Mouse (Mus musculus) hindbrain, embryonic 14.5 days (tissue): ENCODE results near the gene Hat1. TPM values are rescaled to one million over a fixed set of nuclear protein-coding genes. Genes with fewer than 3 reads are reported as not detected.
A peak's percentile ranks its signal among the peaks of the same experiment; 100 is the strongest.
"Not testable (repeated sequence)": the region's sequence is repeated elsewhere in the genome, so short reads cannot be mapped to it uniquely, and the experiment has no call there.

Source experiments
- ATAC-seq: fragments of 200-750 bp; cut with Nextera tagmentation; 2 replicates; pipeline ENCODE4 v1.8.0; 2017; ENCODE audit warnings: moderate number of reproducible peaks, mild to moderate bottlenecking, moderate TSS enrichment, moderate library complexity; ENCODE audit not compliant: low FRiP score
- DNase-seq: peaks from one replicate; pipeline ENCODE4 v3.0.0-alpha.2; 2015; ENCODE audit warnings: low spot score
- H3K27ac ChIP-seq: fragments of 300-500 bp; sonication (generic); 2 replicates; pipeline ENCODE4 v1.5.1; 2014; ENCODE audit warnings: mild to moderate bottlenecking, moderate library complexity
- H3K27me3 ChIP-seq: fragments of 300-500 bp; sonication (generic); 2 replicates; pipeline ENCODE4 v1.6.1; 2014; ENCODE audit warnings: mild to moderate bottlenecking, low read length, mixed read lengths; ENCODE audit not compliant: control insufficient read depth, insufficient read depth
- H3K36me3 ChIP-seq: fragments of 300-500 bp; sonication (generic); replicated peaks from 2 replicates; pipeline ENCODE4 v1.6.1; 2014; ENCODE audit not compliant: control insufficient read depth, insufficient read depth
- H3K4me1 ChIP-seq: fragments of 300-500 bp; sonication (generic); replicated peaks from 2 replicates; pipeline ENCODE4 v1.6.1; 2014; ENCODE audit warnings: antibody characterized with exemption, low read length, mixed read lengths; ENCODE audit not compliant: control insufficient read depth, insufficient read depth
- H3K4me2 ChIP-seq: fragments of 300-500 bp; sonication (generic); replicated peaks from 2 replicates; pipeline ENCODE4 v1.6.1; 2014; ENCODE audit warnings: mild to moderate bottlenecking, moderate library complexity
- H3K4me3 ChIP-seq: fragments of 300-500 bp; sonication (generic); replicated peaks from 2 replicates; pipeline ENCODE4 v1.5.1; 2014; ENCODE audit warnings: mild to moderate bottlenecking, low read length
- H3K9ac ChIP-seq: fragments of 300-500 bp; sonication (generic); 2 replicates; pipeline ENCODE4 v1.6.1; 2014
- H3K9me3 ChIP-seq: fragments of 300-500 bp; sonication (generic); 2 replicates; pipeline ENCODE4 v1.6.1; 2016; ENCODE audit warnings: low read length; ENCODE audit not compliant: control insufficient read depth
- whole genome bisulfite sequencing: fragments of 180-500 bp; shearing (Covaris S2); extraction: QIAGEN DNeasy Blood & Tissue Kit; methylation state at CpG from one replicate; pipeline ENCODE4 v1.1.7; 2014; 5-methylcytosine and 5-hydroxymethylcytosine counted together
- polyA plus RNA-seq: library from polyadenylated mRNA; unstranded; fragments of >200 nt; fragmentation: Nextera tagmentation; extraction: Ambion mirVana; gene quantifications from 2 replicates; pipeline ENCODE4 v1.2.1, GENCODE M21; 2014

Hat1 gene
- polyA plus RNA-seq, 1 experiment from 2014 or later, result 50.6 TPM

- DNase-seq, H3K27me3 ChIP-seq, H3K27ac ChIP-seq, H3K9ac ChIP-seq, H3K36me3 ChIP-seq, H3K4me1 ChIP-seq, H3K4me2 ChIP-seq, H3K9me3 ChIP-seq, H3K4me3 ChIP-seq, ATAC-seq: not testable (repeated sequence)
- 88% methylated on average over 4 of the region's 4 CpGs for WGBS
These were observed 16.5 kb upstream of the Hat1 start for GRCm38 (mm10) chr2:71372261-71372660.

- H3K4me3 ChIP-seq, result no peak overlapping the region
These were observed 14.2 kb upstream of the Hat1 start for GRCm38 (mm10) chr2:71374275-71375155.

GRCm38 (mm10) chr2:71376433-71376906 is 12.3 kb upstream of the Hat1 start:
- no peak overlapping the region for H3K4me2 ChIP-seq
- H3K36me3 ChIP-seq, result no peaks in the 10 kb centered on the region
- no peaks in the 10 kb centered on the region for H3K27me3 ChIP-seq
- H3K4me1 ChIP-seq, result no peaks in the 10 kb centered on the region
- no peak overlapping the region for H3K4me3 ChIP-seq
- ATAC-seq (no peak), DNase-seq (no peak)
- WGBS, result 49% methylated on average over 11 of the region's 11 CpGs
- H3K27ac ChIP-seq, result no peak overlapping the region
- no peaks in the 10 kb centered on the region for H3K9me3 ChIP-seq
- no peak overlapping the region for H3K9ac ChIP-seq

More at GRCm38 (mm10) chr2:71374275-71375155, 14.2 kb upstream of the Hat1 start:
- no peak overlapping the region for H3K4me2 ChIP-seq
- H3K4me1 ChIP-seq, result no peaks in the 10 kb centered on the region
- DNase-seq (no peak), ATAC-seq (no peak)
- H3K9me3 ChIP-seq, result no peaks in the 10 kb centered on the region
- H3K27ac ChIP-seq, result no peak overlapping the region
- 85% methylated on average over 8 of the region's 8 CpGs for WGBS
- no peaks in the 10 kb centered on the region for H3K36me3 ChIP-seq
- no peak overlapping the region for H3K9ac ChIP-seq
- H3K27me3 ChIP-seq, result no peaks in the 10 kb centered on the region

- no peak overlapping the region for H3K4me2 ChIP-seq
- no peak overlapping the region for H3K9ac ChIP-seq
- H3K4me1 ChIP-seq, result no peaks in the 10 kb centered on the region
- H3K27me3 ChIP-seq, result no peaks in the 10 kb centered on the region
- WGBS, result 90% methylated on average over 5 of the region's 5 CpGs
- H3K27ac ChIP-seq, result no peak overlapping the region
- H3K4me3 ChIP-seq, result no peak overlapping the region
- no peaks in the 10 kb centered on the region for H3K9me3 ChIP-seq
- ATAC-seq (no peak), DNase-seq (no peak)
- no peaks in the 10 kb centered on the region for H3K36me3 ChIP-seq
These were observed 11.3 kb upstream of the Hat1 start for GRCm38 (mm10) chr2:71377426-71377825.

- H3K4me3 ChIP-seq, result no peak overlapping the region
- no peaks in the 10 kb centered on the region for H3K4me1 ChIP-seq
- no peaks in the 10 kb centered on the region for H3K9me3 ChIP-seq
- H3K36me3 ChIP-seq, result no peaks in the 10 kb centered on the region
- no peak for DNase-seq
- no peaks in the 10 kb centered on the region for H3K27me3 ChIP-seq
- H3K27ac ChIP-seq, result no peak overlapping the region
- no peak overlapping the region for H3K4me2 ChIP-seq
- no peak for ATAC-seq
- H3K9ac ChIP-seq, result no peak overlapping the region
- 72% methylated on average over 4 of the region's 4 CpGs for WGBS
These were observed 6.8 kb upstream of the Hat1 start for GRCm38 (mm10) chr2:71381962-71382361.

GRCm38 (mm10) chr2:71383890-71384289 is 4.9 kb upstream of the Hat1 start:
- H3K9me3 ChIP-seq, result no peaks in the 10 kb centered on the region
- no peaks in the 10 kb centered on the region for H3K4me1 ChIP-seq
- no peak overlapping the region for H3K4me3 ChIP-seq
- ATAC-seq (no peak), DNase-seq (no peak)
- 49% methylated on average over 11 of the region's 11 CpGs for whole genome bisulfite sequencing
- H3K36me3 ChIP-seq, result no peaks in the 10 kb centered on the region
- no peaks in the 10 kb centered on the region for H3K27me3 ChIP-seq
- no peak overlapping the region for H3K27ac ChIP-seq
- H3K4me2 ChIP-seq, result no peak overlapping the region
- no peak overlapping the region for H3K9ac ChIP-seq

GRCm38 (mm10) chr2:71387766-71388165 is 992 bp upstream of the Hat1 start:
- H3K27me3 ChIP-seq, result no peaks in the 10 kb centered on the region
- no peak overlapping the region for H3K27ac ChIP-seq
- no peak overlapping the region for H3K4me2 ChIP-seq
- 94% methylated on average over 6 of the region's 6 CpGs for WGBS
- no peak overlapping the region for H3K9ac ChIP-seq
- H3K4me1 ChIP-seq, result peaks cover 8% of the 10 kb centered on the region; the same call in 1 of the 2 replicates
- no peak overlapping the region for H3K4me3 ChIP-seq
- ATAC-seq, result no peak
- H3K36me3 ChIP-seq, result peaks cover 9% of the 10 kb centered on the region
- no peak for DNase-seq
- no peaks in the 10 kb centered on the region for H3K9me3 ChIP-seq

GRCm38 (mm10) chr2:71389864-71390263 is 1.1 kb downstream of the Hat1 start:
- DNase-seq, result no peak
- 70% methylated on average over 9 of the region's 9 CpGs for WGBS

GRCm38 (mm10) chr2:71405613-71406012 is 16.9 kb downstream of the Hat1 start:
- H3K4me3 ChIP-seq, result no peak overlapping the region
- no peak for DNase-seq
- H3K9me3 ChIP-seq, result no peaks in the 10 kb centered on the region
- no peaks in the 10 kb centered on the region for H3K4me1 ChIP-seq
- 96% methylated on average over 1 of the region's 1 CpGs for WGBS
- ATAC-seq, result no peak
- H3K36me3 ChIP-seq, result peaks cover 20% of the 10 kb centered on the region; the same call in 1 of the 2 replicates
- H3K4me2 ChIP-seq, result no peak overlapping the region
- H3K9ac ChIP-seq, result no peak overlapping the region
- H3K27me3 ChIP-seq, result no peaks in the 10 kb centered on the region
- H3K27ac ChIP-seq, result no peak overlapping the region

More at GRCm38 (mm10) chr2:71389864-71390263, 1.1 kb downstream of the Hat1 start:
- peaks cover 12% of the 10 kb centered on the region for H3K36me3 ChIP-seq
- H3K4me2 ChIP-seq, result peak overlapping the region; percentile 85
- peak overlapping the region; percentile 71 for H3K9ac ChIP-seq
- no peak overlapping the region for H3K27ac ChIP-seq
- no peaks in the 10 kb centered on the region for H3K27me3 ChIP-seq
- peaks cover 8% of the 10 kb centered on the region; the same call in 1 of the 2 replicates for H3K4me1 ChIP-seq
- H3K9me3 ChIP-seq, result no peaks in the 10 kb centered on the region
- ATAC-seq, result no peak
- peak overlapping the region; percentile 92 for H3K4me3 ChIP-seq
